Mouse (Mus musculus) limb, embryonic 14.5 days (tissue): ENCODE data around the gene C5ar1. TPM values are rescaled to one million over a fixed set of nuclear protein-coding genes. Genes with fewer than 3 reads are reported as not detected.

Source experiments
- ATAC-seq: fragments of 200-750 bp; cut with Nextera tagmentation; 2 replicates; pipeline ENCODE4 v1.8.0; 2017; ENCODE audit warnings: low read depth, moderate number of reproducible peaks, moderate TSS enrichment; ENCODE audit not compliant: low FRiP score
- DNase-seq: peaks from one replicate; pipeline ENCODE4 v3.0.0-alpha.2; 2015; ENCODE audit warnings: low spot score
- H3K27ac ChIP-seq: fragments of 300-500 bp; sonication (generic); replicated peaks from 2 replicates; pipeline ENCODE4 v1.5.1; 2014; ENCODE audit warnings: low read depth, mild to moderate bottlenecking, low read length, moderate library complexity, mixed read lengths
- H3K27me3 ChIP-seq: fragments of 300-500 bp; sonication (generic); 2 replicates; pipeline ENCODE4 v1.6.1; 2014; ENCODE audit warnings: low read length, mixed read lengths; ENCODE audit not compliant: control insufficient read depth, insufficient read depth
- H3K36me3 ChIP-seq: fragments of 300-500 bp; sonication (generic); 2 replicates; pipeline ENCODE4 v1.6.1; 2014; ENCODE audit warnings: mild to moderate bottlenecking, low read length, moderate library complexity, mixed read lengths; ENCODE audit not compliant: control insufficient read depth, insufficient read depth
- H3K4me1 ChIP-seq: fragments of 300-500 bp; sonication (generic); 2 replicates; pipeline ENCODE4 v1.6.1; 2014; ENCODE audit warnings: antibody characterized with exemption, low read length, mixed read lengths; ENCODE audit not compliant: control insufficient read depth, insufficient read depth
- H3K4me2 ChIP-seq: fragments of 300-500 bp; sonication (generic); replicated peaks from 2 replicates; pipeline ENCODE4 v1.6.1; 2014; ENCODE audit warnings: low read depth, mild to moderate bottlenecking, low read length, moderate library complexity; ENCODE audit not compliant: severe bottlenecking
- H3K4me3 ChIP-seq: fragments of 300-500 bp; sonication (generic); replicated peaks from 2 replicates; pipeline ENCODE4 v1.5.1; 2014; ENCODE audit warnings: low read length
- H3K9ac ChIP-seq: fragments of 300-500 bp; sonication (generic); 2 replicates; pipeline ENCODE4 v1.6.1; 2014; ENCODE audit warnings: mild to moderate bottlenecking, low read depth, low read length, moderate library complexity; ENCODE audit not compliant: severe bottlenecking
- H3K9me3 ChIP-seq: fragments of 300-500 bp; sonication (generic); 2 replicates; pipeline ENCODE4 v1.6.1; 2016; ENCODE audit warnings: low read length; ENCODE audit not compliant: control insufficient read depth
- POLR2A ChIP-seq: fragments of 200-500 bp; IDR thresholded peaks from 2 replicates; pipeline ENCODE4 v1.8.0; 2012; ENCODE audit warnings: inconsistent platforms, mild to moderate bottlenecking, moderate library complexity, borderline replicate concordance; ENCODE audit not compliant: insufficient read depth, insufficient read length; ENCODE audit errors: extremely low read depth
- WGBS: fragments of 180-500 bp; shearing (Covaris S2); extraction: QIAGEN DNeasy Blood & Tissue Kit; methylation state at CpG from one replicate; pipeline ENCODE4 v1.1.7; 2014; 5-methylcytosine and 5-hydroxymethylcytosine counted together
- polyA plus RNA-seq, 2 experiments: library from polyadenylated mRNA; depleted of rRNA in 1 of 2; stranded (reverse) in 1 of 2; unstranded in 1 of 2; fragments of >200 nt; fragmentation: Nextera tagmentation in 1 of 2; extraction: Ambion mirVana in 1 of 2; gene quantifications; 2 replicates each; pipeline versions ENCODE4 v1.2.1 to v1.2.3; 2012 to 2014

C5ar1 gene
- polyA plus RNA-seq, 2 experiments, result 3.1 to 3.2 TPM

DNA sequence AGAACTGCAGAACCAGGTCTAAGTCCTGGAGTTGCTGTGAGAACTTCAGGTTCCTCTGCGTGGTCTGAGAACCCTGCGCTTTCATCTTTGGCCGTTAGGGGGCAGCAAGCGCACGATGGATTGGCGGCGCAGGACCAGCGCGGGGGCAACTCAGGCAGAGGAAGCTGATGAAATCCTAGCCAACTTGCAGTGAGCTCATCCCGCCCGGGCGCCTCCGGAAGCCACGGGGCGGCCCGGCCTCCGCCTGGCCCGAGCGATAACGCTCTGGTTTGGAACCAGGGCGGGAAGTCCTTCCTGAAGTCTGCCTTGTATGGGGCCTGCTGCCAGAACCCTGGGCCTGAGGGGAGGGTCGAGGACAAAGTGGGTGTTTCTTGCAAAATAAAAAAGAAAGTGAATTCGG is 35.5 kb upstream of the C5ar1 start:
- Histone ChIP-seq H3K9ac (peak overlapping the region; percentile 48), H3K27me3 (no peaks in the 10 kb centered on the region), H3K4me2 (peak overlapping the region; percentile 93), H3K27ac (peak overlapping the region; percentile 89), H3K4me1 (peaks cover 19% of the 10 kb centered on the region), H3K9me3 (no peaks in the 10 kb centered on the region), H3K36me3 (no peaks in the 10 kb centered on the region), H3K4me3 (peak overlapping the region; percentile 45)
- DNase-seq, result peak; percentile 91
- TF ChIP-seq POLR2A, result no peak
- peak; percentile 71 for ATAC-seq
- under 1% methylated on average over 23 of the region's 23 CpGs for WGBS

DNA sequence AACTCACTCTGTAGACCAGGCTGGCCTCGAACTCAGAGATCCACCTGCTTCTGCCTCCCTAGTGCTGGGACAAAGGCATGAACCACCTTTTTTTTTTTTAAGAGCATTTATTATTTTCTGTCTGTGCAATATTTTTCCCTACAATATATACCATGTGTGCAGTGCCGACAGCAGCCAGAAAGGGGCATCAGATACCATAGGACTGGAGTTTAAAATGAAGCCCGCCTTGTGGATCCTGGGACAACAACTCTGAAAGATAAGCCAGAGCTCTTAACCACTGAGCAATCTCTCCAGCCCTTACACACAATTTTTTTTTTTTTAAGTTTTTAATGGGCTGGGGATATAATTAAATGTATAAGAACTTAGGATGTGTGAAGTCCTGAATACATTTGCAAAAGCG is 35.0 kb upstream of the C5ar1 start:
- peak; percentile 58 for DNase-seq
- no peak overlapping the region for H3K27ac ChIP-seq

DNA sequence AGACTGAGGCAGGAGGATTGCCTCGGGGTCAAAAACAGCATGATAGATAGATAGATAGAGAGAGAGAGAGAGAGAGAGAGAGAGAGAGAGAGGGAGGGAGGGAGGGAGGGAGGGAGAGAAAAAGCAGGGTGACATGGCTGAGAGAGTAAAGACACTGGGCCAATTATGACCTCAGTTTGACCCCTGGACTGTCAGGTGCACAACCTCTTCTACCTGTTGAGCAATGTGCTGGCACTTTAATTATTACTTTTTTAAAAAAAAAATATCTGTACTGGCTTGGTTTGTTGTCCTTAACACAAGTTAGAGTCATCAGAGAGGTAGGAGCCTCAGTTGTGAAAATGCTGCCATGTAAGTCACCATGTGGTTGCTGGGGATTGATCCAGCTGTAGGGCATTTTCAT is 28.5 kb upstream of the C5ar1 start:
- WGBS, result 63% methylated on average over 1 of the region's 1 CpGs
- DNase-seq, result no peak
- Histone ChIP-seq H3K27me3 (no peaks in the 10 kb centered on the region), H3K4me3 (no peak overlapping the region), H3K9ac (no peak overlapping the region), H3K27ac (no peak overlapping the region), H3K36me3 (peaks cover 12% of the 10 kb centered on the region), H3K4me2 (no peak overlapping the region), H3K9me3 (no peaks in the 10 kb centered on the region), H3K4me1 (peaks cover 4% of the 10 kb centered on the region; the same call in 1 of the 2 replicates)
- no peak for TF ChIP-seq POLR2A
- ATAC-seq, result no peak

More for the DNA sequence above, 35.0 kb upstream of the C5ar1 start:
- peaks cover 19% of the 10 kb centered on the region for H3K4me1 ChIP-seq
- H3K9me3 ChIP-seq, result no peaks in the 10 kb centered on the region
- ATAC-seq, result no peak; the same call in 1 of the 2 replicates
- H3K36me3 ChIP-seq, result no peaks in the 10 kb centered on the region
- 0 out of 2 replicates have a peak overlapping the region, but pooled peaks have one; percentile 48 for H3K9ac ChIP-seq
- WGBS, result 35% methylated on average over 4 of the region's 4 CpGs
- H3K27me3 ChIP-seq, result no peaks in the 10 kb centered on the region
- H3K4me2 ChIP-seq, result peak overlapping the region; percentile 93
- H3K4me3 ChIP-seq, result peak overlapping the region; percentile 45; the same call in 1 of the 2 replicates
- TF ChIP-seq POLR2A, result no peak

DNA sequence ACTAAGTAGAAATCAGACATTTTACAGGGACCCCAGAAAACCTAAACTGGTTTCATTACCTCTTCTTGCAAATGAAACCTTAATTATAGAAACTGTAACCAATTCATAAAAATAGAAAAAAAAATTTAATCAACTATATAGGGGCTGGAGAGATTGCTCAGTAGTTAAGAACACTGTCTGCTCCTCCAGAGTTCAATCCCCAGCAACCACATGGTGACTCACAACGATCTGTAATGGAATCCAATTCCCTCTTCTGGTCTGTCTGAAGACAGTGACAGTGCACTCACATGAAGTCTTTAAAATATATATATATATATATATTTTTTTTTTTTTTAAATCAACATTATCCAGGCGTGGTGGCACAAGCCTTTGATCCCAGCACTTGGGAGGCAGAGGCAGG is 27.7 kb upstream of the C5ar1 start:
- Histone ChIP-seq H3K4me3 (peak overlapping the region; percentile 64), H3K27ac (peak overlapping the region; percentile 96), H3K27me3 (no peaks in the 10 kb centered on the region), H3K4me2 (peak overlapping the region; percentile 57), H3K36me3 (peaks cover 20% of the 10 kb centered on the region), H3K9ac (peak overlapping the region; percentile 80), H3K4me1 (peaks cover 4% of the 10 kb centered on the region; the same call in 1 of the 2 replicates), H3K9me3 (no peaks in the 10 kb centered on the region)
- WGBS, result 89% methylated on average over 2 of the region's 2 CpGs
- DNase-seq (no peak), ATAC-seq (no peak)
- TF ChIP-seq POLR2A, result no peak

GRCm38 (mm10) chr7:16286026-16286961 is 27.0 kb upstream of the C5ar1 start, which contains the start of gene Ccdc9:
TSS of gene Ccdc9 (minus strand) at chr7:16286795.
- WGBS, result under 1% methylated on average over 42 of the region's 70 CpGs
- Histone ChIP-seq H3K27ac (peak within 1 kb of the TSS; percentile 96), H3K27me3 (no peaks in the 10 kb centered on the region), H3K9ac (peak within 1 kb of the TSS; percentile 80), H3K9me3 (no peaks in the 10 kb centered on the region), H3K4me3 (peak within 1 kb of the TSS; percentile 64), H3K4me2 (peak within 1 kb of the TSS; percentile 57), H3K4me1 (peaks cover 4% of the 10 kb centered on the region; the same call in 1 of the 2 replicates), H3K36me3 (peaks cover 27% of the 10 kb centered on the region)
- ATAC-seq (peak; percentile 90), DNase-seq (peak; percentile 98)
- TF ChIP-seq POLR2A, result peak; percentile 28; the same call in 1 of the 2 replicates
